Mouse (Mus musculus) stomach, postnatal 0 days (tissue): ENCODE measurements at regions not wholly inside any gene's neighbourhood (a gene's known extent, or its start where the extent isn't known, plus 50 kb on each side); places are given as distances from the start of the nearest gene placed in this dataset.

Experiments
- ATAC-seq: fragments of 200-750 bp; cut with Nextera tagmentation; 2 replicates; pipeline ENCODE4 v1.8.0; 2017; ENCODE audit not compliant: low FRiP score, low TSS enrichment
- DNase-seq: peaks from one replicate; pipeline ENCODE4 v3.0.0-alpha.2; 2016; ENCODE audit warnings: low spot score
- H3K27ac ChIP-seq: fragments of 300-500 bp; sonication (generic); replicated peaks from 2 replicates; pipeline ENCODE4 v1.5.1; 2014; ENCODE audit warnings: mild to moderate bottlenecking, control low read depth
- H3K27me3 ChIP-seq: fragments of 300-500 bp; sonication (generic); 2 replicates; pipeline ENCODE4 v1.6.1; 2014; ENCODE audit warnings: low read length; ENCODE audit not compliant: control insufficient read depth, insufficient read depth
- H3K36me3 ChIP-seq: fragments of 300-500 bp; sonication (generic); 2 replicates; pipeline ENCODE4 v1.6.1; 2014; ENCODE audit warnings: low read length, mixed read lengths; ENCODE audit not compliant: control insufficient read depth, insufficient read depth
- H3K4me1 ChIP-seq: fragments of 300-500 bp; sonication (generic); replicated peaks from 2 replicates; pipeline ENCODE4 v1.6.1; 2014; ENCODE audit warnings: antibody characterized with exemption; ENCODE audit not compliant: control insufficient read depth, insufficient read depth
- H3K4me2 ChIP-seq: fragments of 300-500 bp; sonication (generic); replicated peaks from 2 replicates; pipeline ENCODE4 v1.6.1; 2014; ENCODE audit warnings: low read depth, mild to moderate bottlenecking, control low read depth, moderate library complexity
- H3K4me3 ChIP-seq: fragments of 300-500 bp; sonication (generic); 2 replicates; pipeline ENCODE4 v1.5.1; 2014; ENCODE audit warnings: low read depth, low read length, control low read depth
- H3K9ac ChIP-seq: fragments of 300-500 bp; sonication (generic); 2 replicates; pipeline ENCODE4 v1.6.1; 2014; ENCODE audit warnings: mild to moderate bottlenecking, low read length, control low read depth, mixed read lengths
- H3K9me3 ChIP-seq: fragments of 300-500 bp; sonication (generic); 2 replicates; pipeline ENCODE4 v1.6.1; 2016; ENCODE audit warnings: low read length; ENCODE audit not compliant: control insufficient read depth
- CTCF ChIP-seq: IDR thresholded peaks from 2 replicates; pipeline ENCODE4 v1.5.1; 2016; ENCODE audit warnings: antibody characterized with exemption, low read depth, mild to moderate bottlenecking, moderate library complexity
- EP300 ChIP-seq: optimal IDR thresholded peaks from 2 replicates; pipeline ENCODE3; 2016; ENCODE audit warnings: antibody characterized with exemption
- WGBS: fragments of 180-500 bp; shearing (Covaris S2); extraction: QIAGEN DNeasy Blood & Tissue Kit; methylation state at CpG from one replicate; pipeline ENCODE4 v1.1.7; 2014; 5-methylcytosine and 5-hydroxymethylcytosine counted together

GRCm38 (mm10) chr17:67515601-67516147, 116.8 kb downstream of the Lrrc30 start:
- no peak overlapping the region for H3K4me3 ChIP-seq
- ATAC-seq, result no peak
- H3K27me3 ChIP-seq, result no peaks in the 10 kb centered on the region
- 71% methylated on average over 7 of the region's 7 CpGs for WGBS
- H3K4me1 ChIP-seq, result no peaks in the 10 kb centered on the region
- no peaks in the 10 kb centered on the region for H3K36me3 ChIP-seq
- no peak overlapping the region for H3K9ac ChIP-seq
- H3K4me2 ChIP-seq, result no peak overlapping the region
- TF ChIP-seq EP300 (no peak), CTCF (no peak)
- no peaks in the 10 kb centered on the region for H3K9me3 ChIP-seq
- DNase-seq, result no peak
- H3K27ac ChIP-seq, result no peak overlapping the region

GRCm38 (mm10) chr17:67514387-67515241, 117.9 kb downstream of the Lrrc30 start:
- ATAC-seq (no peak), DNase-seq (no peak)
- TF ChIP-seq CTCF, result no peak
- TF ChIP-seq EP300, result no peak
- WGBS, result 67% methylated on average over 9 of the region's 9 CpGs
- Histone ChIP-seq H3K9ac (no peak overlapping the region), H3K9me3 (no peaks in the 10 kb centered on the region), H3K4me3 (no peak overlapping the region), H3K4me2 (no peak overlapping the region), H3K27ac (peak overlapping the region; percentile 61; the same call in 1 of the 2 replicates), H3K36me3 (no peaks in the 10 kb centered on the region), H3K27me3 (no peaks in the 10 kb centered on the region), H3K4me1 (no peaks in the 10 kb centered on the region)

DNA sequence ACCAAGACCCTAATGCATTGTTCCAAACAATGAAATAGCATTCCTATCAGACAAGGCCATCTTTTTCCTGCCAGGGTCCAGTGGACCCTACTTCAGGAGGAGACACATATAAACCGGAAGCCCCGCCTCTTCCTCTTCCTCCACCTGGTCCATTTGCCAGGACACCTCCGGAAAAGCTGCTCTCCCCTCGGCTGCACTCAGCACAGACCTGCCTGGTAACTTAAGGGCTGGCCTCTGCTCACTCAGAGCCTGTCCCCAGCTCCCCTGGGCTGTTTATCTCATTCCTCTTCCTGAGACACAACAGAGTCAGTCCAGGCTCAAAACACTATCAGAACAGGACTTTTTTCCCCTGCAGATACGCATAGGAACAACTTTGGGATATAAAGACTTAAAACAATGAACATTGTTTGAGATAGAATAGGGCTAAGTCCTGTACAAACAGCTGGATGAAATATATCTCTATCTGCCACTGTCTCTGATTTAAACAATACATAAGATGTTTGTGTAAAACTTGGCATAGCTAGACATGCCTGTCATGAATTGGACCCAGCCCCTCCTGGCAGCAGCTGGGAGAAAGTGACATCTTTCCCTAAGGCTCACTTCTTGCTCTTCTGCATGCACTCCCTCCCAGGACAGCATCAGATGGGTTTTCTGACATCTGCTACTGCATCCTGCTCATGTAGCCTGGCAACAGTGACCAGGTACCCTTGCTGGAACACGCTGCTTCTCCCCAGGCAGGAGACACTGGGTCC, 119.6 kb downstream of the Lrrc30 start:
- no peak for TF ChIP-seq CTCF
- TF ChIP-seq EP300, result no peak
- ATAC-seq, result no peak
- no peak overlapping the region for H3K4me3 ChIP-seq
- H3K9me3 ChIP-seq, result no peaks in the 10 kb centered on the region
- H3K27me3 ChIP-seq, result no peaks in the 10 kb centered on the region
- no peaks in the 10 kb centered on the region for H3K4me1 ChIP-seq
- 57% methylated on average over 6 of the region's 6 CpGs for WGBS
- no peak overlapping the region for H3K9ac ChIP-seq
- DNase-seq, result no peak
- H3K36me3 ChIP-seq, result no peaks in the 10 kb centered on the region
- no peak overlapping the region for H3K4me2 ChIP-seq
- 0 out of 2 replicates have a peak overlapping the region, but pooled peaks have one; percentile 30 for H3K27ac ChIP-seq

- Histone ChIP-seq H3K9me3 (no peaks in the 10 kb centered on the region), H3K4me1 (no peaks in the 10 kb centered on the region), H3K9ac (no peak overlapping the region), H3K4me2 (no peak overlapping the region), H3K36me3 (no peaks in the 10 kb centered on the region), H3K27me3 (no peaks in the 10 kb centered on the region), H3K4me3 (no peak overlapping the region), H3K27ac (peak overlapping the region; percentile 30; the same call in 1 of the 2 replicates)
- 61% methylated on average over 6 of the region's 6 CpGs for WGBS
- TF ChIP-seq CTCF (no peak), EP300 (no peak)
- DNase-seq, result no peak
- no peak for ATAC-seq
Observed at GRCm38 (mm10) chr17:67512008-67512407, 120.5 kb downstream of the Lrrc30 start.

DNA sequence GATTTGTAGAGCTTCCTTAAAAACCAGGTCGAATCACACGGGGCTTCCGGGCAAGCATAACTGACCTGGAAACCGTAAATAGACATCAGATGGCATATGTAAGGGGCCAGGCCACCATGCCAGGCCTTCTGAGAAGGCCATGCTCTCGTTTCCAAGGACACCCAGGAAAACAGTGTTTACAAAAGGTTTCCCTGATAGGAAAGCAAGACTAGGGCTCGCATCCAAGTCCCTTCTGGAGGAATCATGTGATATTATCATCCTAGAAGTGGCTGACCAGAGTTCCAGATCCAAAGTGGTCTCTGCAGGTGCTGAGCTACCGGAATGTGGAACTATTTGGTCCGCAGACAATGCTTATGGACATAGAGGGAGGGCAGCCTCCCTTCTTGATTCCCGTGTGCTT, 122.6 kb downstream of the Lrrc30 start:
- ATAC-seq (no peak), DNase-seq (no peak)
- Histone ChIP-seq H3K9ac (no peak overlapping the region), H3K36me3 (no peaks in the 10 kb centered on the region), H3K4me3 (no peak overlapping the region), H3K27me3 (no peaks in the 10 kb centered on the region), H3K27ac (no peak overlapping the region), H3K9me3 (no peaks in the 10 kb centered on the region), H3K4me2 (no peak overlapping the region), H3K4me1 (no peaks in the 10 kb centered on the region)
- no peak for TF ChIP-seq EP300
- 62% methylated on average over 9 of the region's 9 CpGs for WGBS
